Mouse (Mus musculus) midbrain, postnatal 0 days (tissue): ENCODE measurements around the gene Degs1. TPM values are rescaled to one million over a fixed set of nuclear protein-coding genes. Genes with fewer than 3 reads are reported as not detected.

Source experiments
- ATAC-seq: fragments of 200-750 bp; cut with Nextera tagmentation; 2 replicates; pipeline ENCODE4 v1.8.0; 2017; ENCODE audit warnings: moderate number of reproducible peaks, mild to moderate bottlenecking, moderate TSS enrichment, moderate library complexity; ENCODE audit not compliant: low FRiP score
- DNase-seq: peaks from one replicate; pipeline ENCODE4 v3.0.0-alpha.2; 2015; ENCODE audit warnings: low spot score
- H3K27ac ChIP-seq: fragments of 300-500 bp; sonication (generic); 2 replicates; pipeline ENCODE4 v1.5.1; 2014; ENCODE audit warnings: low read depth, mild to moderate bottlenecking, low read length, mixed read lengths
- H3K27me3 ChIP-seq: fragments of 300-500 bp; sonication (generic); 2 replicates; pipeline ENCODE4 v1.6.1; 2014; ENCODE audit warnings: low read length, control low read depth, mixed read lengths; ENCODE audit not compliant: insufficient read depth
- H3K36me3 ChIP-seq: fragments of 300-500 bp; sonication (generic); 2 replicates; pipeline ENCODE4 v1.6.1; 2014; ENCODE audit warnings: low read length, control low read depth, mixed read lengths; ENCODE audit not compliant: insufficient read depth
- H3K4me1 ChIP-seq: fragments of 300-500 bp; sonication (generic); 2 replicates; pipeline ENCODE4 v1.6.1; 2014; ENCODE audit warnings: mild to moderate bottlenecking, control low read depth, antibody characterized with exemption, low read length, mixed read lengths; ENCODE audit not compliant: insufficient read depth
- H3K4me2 ChIP-seq: fragments of 300-500 bp; sonication (generic); 2 replicates; pipeline ENCODE4 v1.6.1; 2014; ENCODE audit warnings: low read depth, mild to moderate bottlenecking, low read length, mixed read lengths; ENCODE audit not compliant: poor library complexity, severe bottlenecking
- H3K4me3 ChIP-seq: fragments of 300-500 bp; sonication (generic); 2 replicates; pipeline ENCODE4 v1.5.1; 2014; ENCODE audit warnings: low read depth, mild to moderate bottlenecking, low read length, moderate library complexity
- H3K9ac ChIP-seq: fragments of 300-500 bp; sonication (generic); replicated peaks from 2 replicates; pipeline ENCODE4 v1.6.1; 2014; ENCODE audit warnings: mild to moderate bottlenecking, low read length, moderate library complexity, mixed read lengths; ENCODE audit not compliant: poor library complexity, severe bottlenecking
- H3K9me3 ChIP-seq: fragments of 300-500 bp; sonication (generic); 2 replicates; pipeline ENCODE4 v1.6.1; 2016; ENCODE audit warnings: low read length, control low read depth
- CTCF ChIP-seq: IDR thresholded peaks from 2 replicates; pipeline ENCODE4 v1.5.1; 2016; ENCODE audit warnings: antibody characterized with exemption, mild to moderate bottlenecking
- WGBS: fragments of 180-500 bp; shearing (Covaris S2); extraction: QIAGEN DNeasy Blood & Tissue Kit; methylation state at CpG from one replicate; pipeline ENCODE4 v1.1.7; 2014; 5-methylcytosine and 5-hydroxymethylcytosine counted together
- polyA plus RNA-seq: library from polyadenylated mRNA; unstranded; fragments of >200 nt; fragmentation: Nextera tagmentation; extraction: Ambion mirVana; gene quantifications from 2 replicates; pipeline ENCODE4 v1.2.1, GENCODE M21; 2015
- total RNA-seq: library from RNA; depleted of rRNA; stranded (reverse); fragments of >200 nt; gene quantifications from 2 replicates; pipeline ENCODE4 v1.2.3, GENCODE M21; 2014

Degs1 gene
- total and polyA plus RNA-seq, 2 experiments from 2014 or later, result 97.7 to 107 TPM

DNA sequence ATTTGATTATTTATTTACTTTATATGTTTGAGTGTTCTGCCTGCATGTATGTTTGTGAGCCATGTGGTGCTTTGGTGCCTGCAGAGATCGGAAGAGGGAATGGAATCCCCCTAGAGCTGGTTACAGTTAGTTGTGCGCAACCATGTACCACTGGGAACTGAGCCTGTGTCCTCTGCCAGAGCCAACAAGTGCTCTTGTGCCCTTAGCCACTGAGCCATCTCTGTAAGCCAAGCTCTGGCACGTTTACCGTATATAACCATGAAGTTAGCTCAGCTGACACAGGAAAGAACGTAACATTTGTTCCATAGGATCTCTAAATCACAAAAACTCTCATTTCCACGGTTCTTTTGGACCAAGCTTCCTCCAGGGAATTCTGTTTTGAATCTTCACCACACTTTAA, 2.6 kb downstream of the Degs1 start:
- no peak overlapping the region for H3K4me3 ChIP-seq
- no peak for TF ChIP-seq CTCF
- DNase-seq (no peak), ATAC-seq (no peak)
- H3K36me3 ChIP-seq, result peaks cover 23% of the 10 kb centered on the region; the same call in 1 of the 2 replicates
- H3K4me2 ChIP-seq, result no peak overlapping the region
- no peak overlapping the region for H3K27ac ChIP-seq
- no peak overlapping the region for H3K9ac ChIP-seq
- H3K4me1 ChIP-seq, result 0 out of 2 replicates have a peak, but pooled peaks cover 7% of the 10 kb centered on the region
- H3K27me3 ChIP-seq, result no peaks in the 10 kb centered on the region
- 84% methylated on average over 6 of the region's 6 CpGs for WGBS
- H3K9me3 ChIP-seq, result no peaks in the 10 kb centered on the region

DNA sequence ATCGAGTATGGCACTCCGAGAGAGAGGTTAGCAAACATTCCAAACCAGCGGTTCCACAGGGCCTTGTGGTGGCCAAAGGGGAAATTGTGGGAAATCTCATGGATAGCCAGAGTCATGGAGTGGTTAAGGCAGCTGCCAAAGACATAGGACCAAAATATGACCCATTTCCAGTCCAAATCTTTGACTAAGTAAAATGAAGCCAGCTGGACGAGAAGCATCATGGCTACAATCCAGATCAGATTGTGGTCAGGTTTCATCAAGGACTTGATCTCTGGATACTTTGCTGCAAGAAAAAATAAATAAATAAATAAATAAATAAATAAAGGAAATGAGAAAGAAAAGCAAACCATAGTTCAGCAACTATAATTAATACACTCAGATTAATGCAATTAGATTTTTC, 3.2 kb downstream of the Degs1 start:
- 94% methylated on average over 4 of the region's 4 CpGs for WGBS
- peaks cover 23% of the 10 kb centered on the region; the same call in 1 of the 2 replicates for H3K36me3 ChIP-seq
- no peaks in the 10 kb centered on the region for H3K9me3 ChIP-seq

DNA sequence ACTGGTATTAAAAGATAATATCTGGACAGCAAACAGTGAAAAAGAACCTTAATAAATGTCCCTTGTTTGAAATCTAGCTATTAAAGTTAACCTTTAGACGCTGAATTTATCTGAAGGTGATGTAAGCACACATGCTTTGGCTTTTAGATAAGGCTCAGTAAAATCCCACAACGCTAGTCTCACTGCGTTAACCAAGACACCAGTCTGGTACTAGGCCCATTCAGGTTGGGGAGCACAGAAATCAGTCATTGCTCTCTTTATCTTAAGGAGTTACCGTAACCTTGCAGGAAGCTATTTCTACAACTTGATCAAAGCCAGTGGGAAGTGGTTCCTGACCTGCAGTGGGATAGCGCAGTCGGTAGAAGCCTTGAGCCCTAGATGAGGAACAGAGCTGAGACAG, 7.5 kb downstream of the Degs1 start:
- 98% methylated on average over 6 of the region's 6 CpGs for WGBS
- Histone ChIP-seq H3K4me2 (no peak overlapping the region), H3K4me1 (0 out of 2 replicates have a peak, but pooled peaks cover 3% of the 10 kb centered on the region), H3K4me3 (no peak overlapping the region), H3K27ac (no peak overlapping the region), H3K9ac (no peak overlapping the region), H3K9me3 (no peaks in the 10 kb centered on the region), H3K36me3 (peaks cover 34% of the 10 kb centered on the region), H3K27me3 (no peaks in the 10 kb centered on the region)
- DNase-seq (no peak), ATAC-seq (no peak)
- no peak for TF ChIP-seq CTCF

More for the DNA sequence above, 3.2 kb downstream of the Degs1 start:
- no peak for TF ChIP-seq CTCF
- no peak for DNase-seq
- Histone ChIP-seq H3K4me3 (no peak overlapping the region), H3K9ac (no peak overlapping the region), H3K4me1 (0 out of 2 replicates have a peak, but pooled peaks cover 7% of the 10 kb centered on the region), H3K4me2 (no peak overlapping the region), H3K27ac (no peak overlapping the region), H3K27me3 (no peaks in the 10 kb centered on the region)
- ATAC-seq, result no peak

DNA sequence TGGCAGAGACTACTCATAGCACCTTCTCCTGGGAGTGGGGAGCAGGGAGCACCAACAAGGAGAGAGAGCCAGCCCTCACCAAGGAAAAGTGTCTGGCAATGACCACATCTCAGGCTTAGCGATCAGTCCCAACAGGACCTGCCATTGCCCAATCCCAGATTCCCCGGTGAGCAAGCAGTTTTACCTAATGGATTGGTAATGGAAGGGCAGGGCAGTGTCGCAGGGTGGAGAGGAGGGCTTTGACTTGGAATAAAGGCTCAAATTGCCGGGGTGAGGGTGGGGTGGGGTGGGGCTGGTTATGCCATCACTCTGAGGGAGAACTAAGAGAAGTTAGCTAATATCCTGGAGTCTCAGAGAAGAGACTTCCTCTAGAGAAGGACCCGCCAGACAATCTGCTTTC, 11.0 kb downstream of the Degs1 start:
- DNase-seq, result no peak
- no peak for ATAC-seq
- no peak for TF ChIP-seq CTCF
- Histone ChIP-seq H3K36me3 (peaks cover 18% of the 10 kb centered on the region), H3K4me1 (no peaks in the 10 kb centered on the region), H3K27ac (no peak overlapping the region), H3K9me3 (no peaks in the 10 kb centered on the region), H3K4me2 (no peak overlapping the region), H3K9ac (no peak overlapping the region), H3K27me3 (no peaks in the 10 kb centered on the region), H3K4me3 (no peak overlapping the region)
- WGBS, result 87% methylated on average over 5 of the region's 5 CpGs

DNA sequence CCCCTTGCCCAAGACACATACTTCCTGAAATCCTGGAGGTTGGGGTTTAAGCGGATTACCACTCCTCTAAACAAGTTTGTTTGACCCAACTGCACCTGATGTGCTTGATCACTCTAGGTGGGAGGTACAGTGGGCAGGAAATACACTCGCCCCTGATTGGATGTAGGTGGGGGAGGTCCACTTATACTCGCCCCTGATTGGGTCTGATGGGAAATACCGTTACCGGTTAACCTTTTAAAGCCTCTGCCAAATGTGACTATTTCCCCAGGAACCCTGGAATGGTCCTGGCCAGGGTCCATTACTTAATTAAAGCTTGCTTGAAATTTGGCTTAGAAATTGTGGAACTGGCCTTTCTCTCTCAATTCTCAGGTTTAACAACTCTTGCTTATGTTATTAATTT, 11.5 kb downstream of the Degs1 start:
- H3K36me3 ChIP-seq, result peaks cover 14% of the 10 kb centered on the region
- no peaks in the 10 kb centered on the region for H3K27me3 ChIP-seq
- no peak overlapping the region for H3K4me2 ChIP-seq
- WGBS, result 87% methylated on average over 5 of the region's 5 CpGs
- no peak for ATAC-seq
- H3K27ac ChIP-seq, result no peak overlapping the region
- DNase-seq, result no peak
- H3K9me3 ChIP-seq, result no peaks in the 10 kb centered on the region
- H3K9ac ChIP-seq, result no peak overlapping the region
- no peaks in the 10 kb centered on the region for H3K4me1 ChIP-seq
- no peak overlapping the region for H3K4me3 ChIP-seq
- no peak for TF ChIP-seq CTCF

DNA sequence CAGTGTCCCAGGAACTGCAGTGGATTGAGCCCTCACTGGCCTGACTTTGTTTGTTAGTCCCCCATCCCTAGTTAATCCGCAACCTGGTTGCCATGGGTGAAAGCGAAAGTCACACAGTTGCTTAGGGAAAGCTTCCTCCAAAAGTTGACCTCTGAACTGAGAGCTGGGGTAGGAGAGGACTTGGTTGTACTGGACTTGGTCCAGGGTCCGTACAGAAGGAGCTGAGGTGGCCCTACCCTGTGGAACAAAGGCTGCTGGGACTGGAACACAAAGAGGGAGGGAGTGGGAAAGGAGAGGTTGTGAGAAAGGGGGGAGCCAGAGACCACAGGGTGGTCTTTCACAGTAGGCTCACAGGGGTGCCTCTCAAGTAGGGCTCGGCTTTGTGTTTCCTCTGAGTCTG, 14.3 kb downstream of the Degs1 start:
- Histone ChIP-seq H3K36me3 (peaks cover 10% of the 10 kb centered on the region), H3K27ac (no peak overlapping the region), H3K4me3 (no peak overlapping the region), H3K4me1 (no peaks in the 10 kb centered on the region), H3K9me3 (no peaks in the 10 kb centered on the region), H3K27me3 (no peaks in the 10 kb centered on the region), H3K4me2 (no peak overlapping the region), H3K9ac (no peak overlapping the region)
- no peak for TF ChIP-seq CTCF
- no peak for ATAC-seq
- WGBS, result 40% methylated on average over 4 of the region's 4 CpGs
- no peak for DNase-seq
